Mouse (Mus musculus): ENCODE data around the gene Ehbp1.

The Ehbp1 gene

DNA sequence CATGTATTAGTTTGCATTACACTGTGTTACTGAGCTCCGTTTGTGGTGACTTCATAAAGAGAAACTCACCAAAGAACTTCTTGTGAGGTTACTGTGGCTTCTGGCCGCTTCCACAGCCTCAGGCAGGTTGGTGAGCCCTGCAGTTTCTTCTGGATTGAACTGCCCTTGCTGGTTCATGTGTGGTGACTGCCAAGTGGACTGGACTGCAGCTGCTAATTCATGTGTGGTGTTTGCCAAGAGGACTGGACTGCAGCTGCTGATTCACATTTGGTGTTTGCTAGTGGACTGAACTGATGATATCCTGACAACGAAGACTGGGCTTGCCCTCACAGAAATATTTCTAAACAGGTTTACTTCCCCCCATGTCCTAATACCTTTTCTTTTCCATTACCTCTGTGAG, 65.4 kb downstream of the Ehbp1 start:
- DNase-seq: no peak

DNA sequence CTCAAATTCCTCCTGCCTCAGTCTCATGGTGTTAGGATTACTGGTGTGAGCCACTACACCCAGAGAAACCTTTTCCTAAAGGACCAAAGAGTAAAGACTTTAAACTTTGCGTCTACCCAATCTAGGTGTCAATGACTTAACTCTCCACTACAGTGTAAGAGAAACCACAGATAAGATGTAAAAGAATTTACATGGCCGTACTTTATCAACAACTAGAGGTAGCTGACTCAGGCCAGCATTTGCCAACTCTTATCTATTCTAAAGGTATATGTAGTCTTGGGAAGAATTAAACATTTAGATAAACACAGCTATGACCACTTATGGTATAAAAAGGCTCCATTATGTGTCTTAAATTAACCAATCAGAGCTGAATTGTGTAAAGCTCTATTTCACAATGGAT, 67.9 kb downstream of the Ehbp1 start:
- no peak for DNase-seq

DNA sequence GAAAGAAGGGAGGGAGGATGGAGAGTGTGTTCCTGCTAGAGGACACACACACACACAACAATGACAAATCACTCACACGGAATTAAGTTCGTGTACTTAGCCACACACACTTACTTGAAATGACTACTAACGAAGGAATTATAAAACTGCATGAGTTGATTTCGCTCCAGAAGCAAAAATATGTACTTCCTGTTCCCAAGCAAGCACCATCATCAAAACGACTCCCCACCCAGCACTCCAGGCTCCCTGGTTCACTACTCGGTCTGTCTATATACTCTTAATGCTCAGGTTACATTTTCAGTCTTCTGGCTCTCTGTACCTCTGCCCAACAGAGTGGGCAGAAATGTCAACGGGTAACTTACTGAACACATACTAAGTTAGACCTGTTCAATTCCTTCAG, 68.7 kb downstream of the Ehbp1 start:
- DNase-seq: no peak

DNA sequence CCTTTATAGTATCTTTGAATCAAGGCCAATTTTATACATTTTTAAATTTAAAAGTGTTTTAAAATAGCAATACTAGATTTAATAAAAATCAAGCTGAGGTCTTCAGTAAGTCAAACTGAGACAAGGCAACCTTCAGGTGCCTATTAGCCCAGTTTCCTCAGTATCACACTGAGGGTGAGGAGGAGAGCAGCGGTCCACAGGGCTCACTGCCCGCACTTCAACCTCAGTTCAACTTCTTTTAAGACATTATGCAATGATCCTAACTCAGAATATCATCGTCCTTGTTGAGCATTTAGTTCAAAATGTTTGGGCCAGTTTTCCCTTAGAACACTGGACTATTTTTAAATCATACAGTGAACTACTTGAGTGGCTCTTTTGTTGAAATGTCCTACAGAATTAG, 70.2 kb downstream of the Ehbp1 start:
- no peak for DNase-seq

DNA sequence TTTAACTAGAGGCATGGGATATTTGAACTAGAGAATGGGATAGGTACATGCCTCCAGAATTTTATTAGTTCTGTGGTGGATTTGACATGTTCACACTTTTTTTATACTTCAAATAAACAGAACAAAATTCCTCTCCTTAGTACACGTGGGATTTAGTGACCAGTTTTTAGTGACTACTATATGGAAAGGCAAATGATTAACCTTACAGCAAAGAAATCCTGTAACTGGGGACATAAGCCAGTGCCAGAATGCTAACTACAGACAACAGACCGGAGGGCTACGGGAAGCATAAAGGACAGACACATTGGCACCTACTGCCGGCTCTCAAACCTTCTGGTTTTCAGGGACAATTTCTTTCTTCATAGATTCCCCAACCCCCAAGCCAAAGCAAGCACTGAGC, 72.4 kb downstream of the Ehbp1 start:
- no peak for DNase-seq

DNA sequence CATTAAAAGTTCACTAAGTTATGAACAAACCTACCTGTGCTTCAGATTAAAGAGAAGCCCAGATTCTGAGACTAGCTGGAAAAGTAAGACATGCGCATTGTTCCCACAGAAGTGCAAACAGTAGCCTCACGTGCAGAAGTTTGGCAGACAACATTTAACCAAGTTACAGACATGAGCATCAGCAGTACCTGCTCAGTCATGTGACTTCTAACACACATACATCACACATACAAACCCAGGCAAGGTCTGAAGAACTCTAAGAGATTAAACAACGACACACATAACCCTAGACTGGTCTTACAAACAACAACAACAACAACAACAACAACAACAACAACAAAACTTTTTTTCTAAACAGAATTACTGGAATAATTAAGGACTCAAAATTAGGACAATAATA, 72.9 kb downstream of the Ehbp1 start:
- DNase-seq: no peak

DNA sequence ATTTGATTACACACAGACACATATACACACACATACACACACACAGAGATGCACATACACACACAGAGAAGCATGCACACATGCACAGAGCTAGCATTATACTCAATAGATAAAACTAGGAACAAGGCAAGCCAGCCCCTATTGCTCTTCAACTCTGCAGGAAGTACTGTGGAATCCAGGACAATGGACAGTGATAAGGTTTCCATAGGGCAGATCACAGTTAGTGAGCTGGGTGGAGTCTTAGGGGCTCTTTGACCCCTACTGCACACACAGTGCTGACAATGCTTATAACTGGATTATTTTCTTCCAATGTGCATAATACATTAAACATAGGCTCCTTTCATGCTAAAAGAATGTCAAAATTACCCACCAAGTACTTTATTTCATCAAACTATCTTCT, 75.1 kb downstream of the Ehbp1 start:
- DNase-seq: no peak

DNA sequence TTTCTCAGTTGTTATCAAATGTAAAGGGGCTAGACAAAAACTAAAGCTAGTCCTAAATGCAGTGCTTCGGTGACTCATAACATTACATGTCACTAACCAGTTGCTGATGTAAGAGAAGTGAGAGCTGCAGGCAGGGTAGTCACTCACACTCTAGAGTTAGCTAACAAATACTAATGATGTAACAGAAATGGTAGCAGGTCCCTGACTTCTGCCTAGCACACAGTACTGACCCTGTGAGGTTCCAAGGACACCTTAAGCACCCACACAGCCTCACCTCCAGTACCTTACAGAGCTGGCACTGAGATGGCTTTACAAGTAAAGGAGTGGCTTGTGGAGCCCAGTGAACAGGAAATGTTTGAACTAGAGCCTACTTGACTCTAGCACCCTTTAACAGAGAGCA, 86.7 kb downstream of the Ehbp1 start:
- DNase-seq: no peak

DNA sequence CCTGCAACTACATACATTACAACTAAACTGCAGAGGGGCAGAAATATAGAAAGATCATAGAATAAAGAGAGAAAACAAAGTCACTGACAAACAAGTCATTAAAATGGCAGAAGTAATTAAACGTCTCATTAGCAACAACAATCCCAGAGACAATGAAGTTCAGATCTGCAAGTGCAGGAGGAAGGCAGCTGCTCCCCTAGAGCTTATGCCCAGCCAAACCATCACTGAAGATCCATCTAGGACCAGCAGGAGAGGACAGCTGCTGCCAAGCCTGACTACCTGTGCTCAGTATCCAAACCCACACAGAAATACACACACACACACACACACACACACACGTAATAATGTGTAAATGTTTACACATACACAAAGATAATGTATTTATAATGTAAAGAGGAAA, 92.7 kb downstream of the Ehbp1 start:
- DNase-seq: no peak

DNA sequence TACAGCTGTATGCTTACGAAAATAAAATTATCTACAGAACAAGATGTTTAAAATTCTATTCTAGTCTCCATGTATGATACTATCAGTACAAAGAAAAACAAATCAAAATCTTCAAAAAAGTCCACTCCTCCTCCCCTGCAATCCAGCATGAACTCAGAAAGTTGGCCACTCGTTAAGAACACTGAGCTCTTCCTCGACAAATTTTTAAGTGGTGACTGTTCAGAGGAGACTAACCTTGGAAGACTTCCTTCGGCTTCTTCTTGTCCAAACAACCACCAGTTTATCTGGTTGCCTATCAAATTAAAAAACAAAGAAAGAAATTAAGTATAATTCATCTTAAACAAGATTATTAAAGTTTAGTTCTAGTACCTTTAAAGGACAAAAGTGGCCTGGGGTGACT, 94.4 kb downstream of the Ehbp1 start:
- no peak for DNase-seq

DNA sequence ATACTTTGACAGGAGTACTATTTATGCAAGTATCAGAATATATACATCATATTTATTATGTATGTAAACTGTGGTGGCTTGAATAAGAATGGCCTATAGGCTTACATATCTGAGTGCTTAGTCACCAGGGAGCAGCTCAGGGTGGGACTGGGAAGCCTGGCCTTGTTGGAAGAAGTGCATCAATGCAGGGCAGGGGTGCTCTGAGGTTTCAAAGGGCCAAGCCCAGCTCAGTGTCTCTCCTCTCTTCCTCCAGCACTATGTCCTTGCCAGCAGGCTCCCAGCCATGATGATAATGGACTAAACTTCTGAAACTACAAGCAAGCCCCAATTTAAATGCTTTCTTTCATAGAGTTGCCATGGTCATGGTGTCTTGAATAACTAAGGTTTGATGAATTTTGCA, 95.0 kb downstream of the Ehbp1 start:
- no peak for DNase-seq

DNA sequence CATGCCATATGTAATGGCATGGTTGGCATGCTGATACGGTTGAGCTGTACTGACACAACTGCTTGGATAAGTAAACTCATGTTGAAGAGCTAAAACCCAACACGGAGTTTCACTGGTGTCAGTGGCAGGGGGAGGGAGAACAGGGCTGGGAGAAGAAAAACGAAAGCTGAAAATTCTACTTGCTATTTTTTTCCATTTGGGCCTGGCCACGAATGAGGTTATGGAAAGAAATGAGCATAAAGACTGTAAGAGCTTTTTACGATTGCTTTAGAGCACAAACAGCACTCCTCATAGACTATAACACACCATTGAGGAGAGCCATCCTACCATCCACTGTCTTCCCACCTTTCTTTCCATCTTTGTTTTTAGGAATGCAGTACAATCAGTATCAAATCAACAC, 106.5 kb downstream of the Ehbp1 start:
- no peak for DNase-seq

DNA sequence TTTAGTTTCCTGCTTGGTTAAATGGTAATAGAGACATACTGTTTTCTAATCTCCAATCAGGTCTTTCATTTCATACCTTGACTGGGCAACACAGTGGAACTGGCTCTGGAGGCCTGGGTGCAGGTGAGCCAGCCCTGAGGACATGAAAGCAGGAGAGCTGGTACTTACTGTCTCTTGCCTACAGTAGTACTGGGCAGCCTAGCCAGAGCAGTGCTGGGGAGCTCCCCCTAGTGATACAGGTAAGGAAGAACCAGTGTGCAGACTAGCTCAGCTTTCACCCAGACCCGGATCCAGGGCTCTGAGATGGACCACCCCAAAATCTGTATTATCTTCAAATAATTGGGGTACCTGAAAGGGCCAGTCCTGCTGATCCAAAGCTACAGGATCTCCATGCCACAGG, 107.4 kb downstream of the Ehbp1 start:
- peak; percentile 21 for DNase-seq

DNA sequence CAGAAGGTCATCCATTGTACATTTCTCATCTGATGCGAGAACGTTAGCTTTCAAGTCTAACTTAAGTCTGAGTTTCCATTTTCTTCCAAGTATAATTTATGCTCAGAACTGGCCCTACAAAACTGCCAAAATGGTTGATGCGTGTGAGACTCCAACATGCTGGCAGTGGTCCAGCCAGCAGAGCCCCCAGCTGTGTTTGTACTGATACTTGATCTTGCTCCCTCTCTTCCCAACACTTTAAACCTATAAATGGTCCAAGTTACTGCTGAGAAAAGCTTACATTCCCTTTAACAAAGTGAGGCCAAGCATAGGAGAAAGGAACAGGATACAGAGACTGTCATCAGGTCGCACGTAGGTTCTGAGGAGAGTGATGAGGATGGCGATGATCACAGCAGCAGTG, 111.2 kb downstream of the Ehbp1 start:
- DNase-seq: no peak

DNA sequence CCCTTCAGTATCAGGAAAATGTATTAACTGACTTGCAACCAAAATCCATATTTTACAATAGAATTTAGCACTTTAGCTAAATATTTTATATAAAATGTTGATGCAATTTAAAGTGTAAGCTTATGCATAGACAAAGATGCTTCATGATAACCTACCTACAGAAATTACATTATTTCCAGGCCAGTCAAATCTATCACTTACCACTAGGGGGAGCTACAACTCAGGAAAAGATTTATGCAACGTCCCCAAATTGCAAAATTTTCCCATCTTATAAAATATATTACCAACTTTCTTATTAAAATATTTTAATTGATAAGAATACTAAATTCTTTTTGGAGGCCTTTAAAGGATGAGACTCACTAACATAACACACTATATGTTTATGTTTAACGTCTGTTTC, 116.5 kb downstream of the Ehbp1 start:
- DNase-seq: no peak

DNA sequence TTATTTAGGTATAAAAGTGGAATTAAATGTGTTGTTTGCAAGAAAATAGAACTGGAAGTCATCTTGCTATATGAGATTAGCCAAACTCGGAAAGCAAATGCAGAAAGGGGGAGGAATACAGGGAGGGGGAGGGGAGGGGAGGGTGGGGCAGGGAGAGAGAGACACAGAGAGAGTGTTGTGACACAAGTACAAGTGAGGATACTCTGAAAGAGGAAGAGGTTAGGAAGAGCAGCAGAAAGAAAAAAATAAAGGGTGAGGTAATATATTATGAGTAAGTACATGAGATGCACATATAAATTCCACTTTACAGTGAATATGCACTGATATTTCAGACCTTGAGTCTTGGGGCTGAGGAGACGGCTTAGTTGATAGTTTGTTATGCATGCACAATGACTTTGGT, 123.9 kb downstream of the Ehbp1 start:
- DNase-seq: no peak

DNA sequence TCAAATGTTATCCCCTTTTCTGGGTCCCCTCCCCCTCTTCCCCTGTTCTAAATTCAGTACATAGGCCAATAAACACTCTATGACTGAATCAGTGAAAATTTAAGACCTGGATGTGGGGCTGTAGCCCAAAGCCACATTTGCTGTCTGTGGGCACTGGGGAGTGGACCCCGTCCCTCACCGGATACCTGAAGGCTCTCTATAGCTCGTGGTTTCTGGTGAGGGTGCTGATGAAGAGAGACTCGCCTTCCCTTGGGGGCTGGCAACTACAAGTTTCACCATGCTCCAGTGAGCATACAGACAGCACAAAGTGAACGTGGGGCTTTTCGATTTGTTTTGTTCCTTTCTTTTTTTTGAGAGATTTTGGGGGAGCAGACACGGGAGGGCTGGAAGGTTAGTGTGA, 125.2 kb downstream of the Ehbp1 start:
- no peak for DNase-seq

DNA sequence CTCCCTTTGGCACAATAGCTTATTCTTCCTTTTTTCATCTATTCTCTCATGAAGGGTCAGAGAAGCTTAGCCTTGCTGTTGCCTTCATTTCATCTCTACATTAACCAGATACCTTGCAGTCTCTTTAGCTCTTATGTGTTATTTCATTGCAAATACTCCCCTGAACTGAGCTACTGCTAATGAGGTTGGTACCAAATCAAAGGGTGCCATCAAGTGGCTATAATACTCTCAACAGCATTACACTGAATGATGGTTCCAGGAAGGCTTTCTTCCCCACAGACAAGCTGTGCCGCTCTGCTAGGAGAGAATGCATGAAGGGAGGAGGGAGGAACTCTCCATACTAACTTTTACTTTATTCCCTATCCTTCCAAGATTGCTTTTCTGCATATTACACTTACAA, 135.5 kb downstream of the Ehbp1 start:
- DNase-seq: no peak

DNA sequence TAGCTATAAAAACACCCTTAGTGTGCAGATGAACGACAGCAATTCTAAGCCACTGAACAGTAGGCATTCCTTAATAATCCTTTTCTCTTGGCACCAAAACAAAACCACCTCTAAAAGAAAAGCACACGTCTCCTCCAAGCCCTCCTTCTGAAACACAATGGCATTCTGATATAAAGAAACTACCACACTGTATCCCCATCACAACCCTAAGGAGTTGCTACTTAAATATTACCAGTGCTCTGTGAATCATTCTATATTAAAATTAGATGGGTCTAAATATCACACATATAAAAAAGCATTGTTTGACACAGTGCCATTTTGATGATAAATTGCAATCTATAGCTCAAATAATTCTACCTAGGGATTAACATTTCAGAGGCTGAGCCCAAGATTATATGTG, 135.9 kb downstream of the Ehbp1 start:
- no peak for DNase-seq

DNA sequence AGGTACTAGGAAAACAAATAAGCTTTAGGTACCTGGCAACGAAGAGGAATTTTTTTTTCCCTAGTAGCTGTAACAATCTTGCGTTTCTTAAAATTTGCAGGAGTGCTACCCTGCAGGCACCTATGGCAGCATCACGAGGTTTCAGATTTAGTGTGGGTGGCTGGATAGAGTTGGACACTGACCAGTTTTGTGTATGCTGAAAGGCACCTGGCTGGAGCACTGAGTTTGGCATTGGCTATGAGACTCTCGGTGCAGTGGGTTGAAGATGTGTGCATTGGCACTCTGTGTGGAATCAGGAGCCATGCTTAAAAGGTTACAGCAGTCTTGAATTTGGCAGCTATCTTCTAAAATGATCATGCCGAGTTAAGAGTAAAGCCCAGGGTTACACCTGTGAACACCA, 138.7 kb downstream of the Ehbp1 start:
- no peak for DNase-seq

DNA sequence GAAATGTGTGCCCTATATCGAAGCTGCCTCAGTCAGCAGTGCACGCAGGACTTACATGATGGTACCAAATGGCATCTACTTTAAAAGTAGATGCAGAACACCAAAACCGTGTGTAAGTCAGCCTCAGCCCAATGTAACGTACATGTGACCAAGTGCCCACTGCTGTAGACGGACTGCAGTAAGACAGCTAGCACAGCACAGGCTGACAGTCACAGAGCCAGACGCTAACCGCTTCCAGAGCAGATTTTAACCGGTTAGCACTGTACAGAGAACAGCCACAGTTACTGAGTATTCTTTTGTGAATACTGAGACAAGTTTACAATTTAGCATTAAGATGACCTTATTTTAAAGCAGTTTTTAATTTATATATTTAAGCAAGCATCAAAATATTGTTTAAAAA, 141.0 kb downstream of the Ehbp1 start:
- no peak for DNase-seq

DNA sequence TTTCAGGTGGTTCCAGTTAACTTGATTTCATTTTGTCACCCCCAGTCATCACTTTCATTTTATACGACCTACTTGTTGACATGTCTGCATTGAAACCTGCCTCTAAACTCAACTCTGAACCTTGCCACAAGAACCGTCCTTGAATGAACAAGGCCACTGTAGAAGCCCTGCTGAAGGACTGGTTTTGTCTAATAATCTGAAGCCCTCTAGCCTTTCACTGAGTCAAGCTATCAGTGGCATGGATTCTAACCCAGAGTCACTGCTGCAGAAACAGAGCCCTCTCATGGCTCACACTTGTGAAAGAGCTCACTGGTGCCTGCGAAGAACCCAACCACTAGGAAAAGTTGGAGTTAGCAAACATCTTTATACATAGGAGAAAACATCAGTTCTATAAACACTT, 142.2 kb downstream of the Ehbp1 start:
- DNase-seq: no peak

DNA sequence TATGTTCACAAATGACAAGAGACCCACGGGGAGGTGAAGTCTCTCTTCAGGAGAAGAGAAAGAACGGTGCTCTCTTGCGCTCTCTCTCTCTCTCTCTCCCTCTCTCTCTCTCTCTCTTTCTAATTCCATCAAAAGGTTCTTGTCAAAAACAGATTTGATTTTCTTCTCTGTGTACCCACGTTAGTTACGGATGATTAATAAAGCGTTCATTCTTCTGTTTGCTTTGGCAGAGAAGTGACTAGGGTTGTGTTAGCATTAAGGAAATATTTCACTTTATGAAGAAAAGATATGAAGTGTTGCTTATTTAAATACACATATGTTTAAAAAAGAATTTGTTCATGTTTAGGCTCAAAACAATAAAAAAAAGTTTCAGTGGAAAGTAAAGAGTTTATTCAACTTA, 143.7 kb downstream of the Ehbp1 start:
- no peak for DNase-seq

DNA sequence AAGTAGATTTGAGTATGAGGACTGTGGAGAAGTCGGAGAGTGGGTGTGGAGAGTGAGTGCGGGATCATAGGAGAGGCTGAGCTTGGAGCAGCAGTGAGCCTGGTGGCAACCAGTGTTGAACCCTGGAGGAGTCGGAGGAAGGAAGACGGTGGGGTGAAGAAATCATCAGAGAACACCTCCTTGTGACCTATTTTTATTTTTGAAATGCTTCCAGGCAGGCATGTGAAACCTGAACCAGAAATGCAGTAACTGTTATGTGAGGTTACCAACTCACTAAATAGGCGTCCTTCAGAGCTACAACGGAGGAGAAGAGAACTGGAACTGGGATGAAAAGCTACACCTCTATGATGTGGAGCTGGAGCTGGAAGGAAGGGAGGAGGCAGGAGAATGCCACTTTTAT, 144.2 kb downstream of the Ehbp1 start:
- no peak for DNase-seq

DNA sequence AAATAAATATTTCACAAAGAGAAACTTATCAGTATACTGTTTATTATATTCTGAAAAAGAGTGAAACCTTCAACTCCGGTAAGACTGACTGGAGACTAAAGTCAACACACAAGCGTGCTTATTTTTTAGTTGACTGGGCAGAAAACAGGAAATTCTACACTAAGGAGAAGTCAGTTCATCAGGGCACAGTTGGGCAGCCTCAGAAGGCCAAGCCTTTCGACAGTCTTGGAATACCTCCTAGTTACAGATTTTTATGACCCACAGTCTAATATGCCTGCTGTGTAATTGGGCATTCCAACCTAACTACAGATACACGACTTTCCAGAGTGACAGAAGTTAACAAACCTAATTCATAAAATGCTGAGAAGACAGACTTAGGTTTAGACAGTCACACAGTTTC, 145.3 kb downstream of the Ehbp1 start:
- no peak for DNase-seq

DNA sequence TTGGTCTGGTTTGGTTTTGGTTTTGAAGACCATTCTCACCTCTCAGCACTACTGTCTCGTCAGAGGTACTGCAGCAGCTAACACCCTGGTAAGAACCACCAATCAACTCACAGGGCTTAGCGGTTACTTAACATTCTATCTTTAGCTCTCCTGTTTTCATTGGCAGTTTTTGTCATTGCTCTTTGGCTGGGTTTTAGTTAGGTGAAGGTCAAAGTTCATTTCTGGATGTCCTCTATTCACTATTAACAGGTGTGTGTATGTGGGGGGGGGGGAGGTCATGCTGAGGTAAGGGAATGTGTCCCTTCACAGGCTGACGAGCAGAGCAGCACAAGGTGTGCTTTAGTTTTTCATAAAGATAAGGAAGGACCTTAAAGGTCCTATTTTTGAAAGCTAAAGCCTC, 147.5 kb downstream of the Ehbp1 start:
- no peak for DNase-seq

DNA sequence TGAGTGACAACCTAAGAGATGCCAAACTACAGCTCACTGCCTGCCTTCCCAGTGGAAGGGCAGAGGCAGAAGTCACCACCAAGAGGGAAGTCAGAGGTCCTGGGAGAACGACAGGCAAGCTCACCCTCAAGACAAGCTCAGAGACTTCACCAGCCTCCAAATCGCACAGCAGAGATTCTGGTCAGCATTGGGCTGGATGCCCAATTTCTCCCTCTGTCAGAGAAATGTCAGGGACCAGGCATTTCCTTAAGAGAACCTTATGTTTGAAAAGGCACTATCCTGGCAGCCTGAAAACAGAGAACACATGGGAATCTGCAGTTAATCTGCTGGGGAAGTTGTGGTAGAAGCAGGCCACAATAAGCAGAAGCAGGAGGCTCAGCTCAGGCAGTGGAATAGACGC, 151.5 kb downstream of the Ehbp1 start:
- DNase-seq: no peak

Data from liver (tissue).